Mouse (Mus musculus) myocyte (in vitro differentiated cells): ENCODE measurements around the gene Bex3.

Source experiments
- E2F4 ChIP-seq: IDR thresholded peaks from one replicate; pipeline ENCODE4 v1.6.1; 2011; ENCODE audit warnings: mild to moderate bottlenecking, control low read depth, moderate library complexity; ENCODE audit not compliant: insufficient read depth
- MAX ChIP-seq: IDR thresholded peaks from one replicate; pipeline ENCODE4 v1.6.1; 2011; ENCODE audit warnings: low read depth, mild to moderate bottlenecking, control low read depth
- MYOD1 ChIP-seq, 3 experiments: IDR thresholded peaks; one replicate each; pipeline ENCODE4 v1.6.1; 2011; ENCODE audit warnings: control low read depth in 2 of 3, low read depth in 2 of 3, mild to moderate bottlenecking in 2 of 3, moderate library complexity in 1 of 3; ENCODE audit not compliant: insufficient read length in 2 of 3, control insufficient read depth in 1 of 3
- MYOG ChIP-seq, 3 experiments: IDR thresholded peaks; one replicate each; pipeline ENCODE4 v1.6.1; 2011; ENCODE audit warnings: control low read depth in 2 of 3, low read depth in 2 of 3, mild to moderate bottlenecking in 2 of 3; ENCODE audit not compliant: insufficient read length in 2 of 3, control insufficient read depth in 1 of 3, insufficient read depth in 1 of 3
- POLR2A ChIP-seq: IDR thresholded peaks from one replicate; pipeline ENCODE4 v1.6.1; 2011; ENCODE audit warnings: low read depth, mild to moderate bottlenecking, control low read depth, moderate library complexity; ENCODE audit not compliant: insufficient read length
- POLR2AphosphoS2 ChIP-seq: IDR thresholded peaks from one replicate; pipeline ENCODE4 v1.6.1; 2011; ENCODE audit warnings: low read depth, control low read depth; ENCODE audit not compliant: insufficient read length
- REST ChIP-seq: IDR thresholded peaks from one replicate; pipeline ENCODE4 v1.6.1; 2011; ENCODE audit warnings: mild to moderate bottlenecking, control low read depth, moderate library complexity; ENCODE audit not compliant: insufficient read depth, insufficient read length
- SRF ChIP-seq: IDR thresholded peaks from one replicate; pipeline ENCODE4 v1.6.1; 2011; ENCODE audit warnings: low read depth; ENCODE audit not compliant: control insufficient read depth, insufficient read length
- TCF12 ChIP-seq: IDR thresholded peaks from one replicate; pipeline ENCODE4 v1.6.1; 2011; ENCODE audit warnings: mild to moderate bottlenecking, control low read depth; ENCODE audit not compliant: poor library complexity, insufficient read depth, severe bottlenecking
- TCF3 ChIP-seq: IDR thresholded peaks from one replicate; pipeline ENCODE4 v1.6.1; 2011; ENCODE audit warnings: low read depth, control low read depth; ENCODE audit not compliant: insufficient read length

DNA sequence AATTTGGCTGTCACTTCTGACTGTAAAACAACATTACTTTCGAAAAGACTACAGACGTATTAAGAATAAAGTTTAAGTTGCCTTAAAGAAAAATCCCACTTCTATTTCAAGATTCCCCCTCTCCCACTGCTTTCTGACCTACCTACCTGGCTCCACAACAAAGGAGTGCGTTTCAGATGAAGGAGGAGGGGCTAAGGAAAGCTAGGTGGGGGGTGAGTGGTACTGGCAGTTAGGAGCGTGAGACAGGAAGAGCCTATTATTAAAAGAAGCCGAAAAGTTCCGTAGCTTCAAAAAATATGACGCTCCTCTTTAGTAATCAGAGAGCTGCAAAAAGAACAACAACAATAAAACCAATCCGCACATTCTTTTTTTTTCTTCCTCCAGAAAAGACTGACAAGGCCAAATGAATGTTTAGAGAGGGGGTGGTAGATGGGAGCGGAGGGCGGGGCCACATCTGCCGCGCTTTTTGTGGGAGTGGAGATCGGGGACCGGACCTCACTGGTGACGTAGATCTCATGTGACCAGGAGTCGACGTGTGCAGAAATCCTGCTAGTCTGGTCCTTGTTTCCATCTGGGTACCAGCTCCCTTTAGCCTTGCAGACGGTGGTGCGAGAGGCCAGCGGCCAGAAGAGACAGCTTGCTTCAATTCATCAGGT, 25.4 kb upstream of the Bex3 start, which contains the start of gene Tceal9:
- TF ChIP-seq MYOD1 (IDR thresholded peaks at IDR 0.05; ENCODE audit: control insufficient read depth in 1 of 3, insufficient read length in 2 of 3, low read depth in 2 of 3) (peak in 2 of 3 experiments; percentile 9 to 23), MAX (no peak), TCF12 (no peak), POLR2A (peak; percentile 75), SRF (no peak), POLR2AphosphoS2 (peak; percentile 79), MYOG (IDR thresholded peaks at IDR 0.05; ENCODE audit: control insufficient read depth in 1 of 3, insufficient read depth in 1 of 3, insufficient read length in 2 of 3, low read depth in 2 of 3) (no peak), TCF3 (no peak), REST (no peak), E2F4 (no peak)
